Mouse (Mus musculus) forelimb bud, embryonic 11.5 days (tissue): Measurements from ENCODE around the gene Gcnt3.
"Not testable (repeated sequence)": the region's sequence is repeated elsewhere in the genome, so short reads cannot be mapped to it uniquely, and the experiment has no call there.

Experiments used
- DNase-seq: peaks from one replicate; pipeline ENCODE4 v3.0.0-alpha.2; 2012; ENCODE audit warnings: low read depth, low spot score

The Gcnt3 gene

DNA sequence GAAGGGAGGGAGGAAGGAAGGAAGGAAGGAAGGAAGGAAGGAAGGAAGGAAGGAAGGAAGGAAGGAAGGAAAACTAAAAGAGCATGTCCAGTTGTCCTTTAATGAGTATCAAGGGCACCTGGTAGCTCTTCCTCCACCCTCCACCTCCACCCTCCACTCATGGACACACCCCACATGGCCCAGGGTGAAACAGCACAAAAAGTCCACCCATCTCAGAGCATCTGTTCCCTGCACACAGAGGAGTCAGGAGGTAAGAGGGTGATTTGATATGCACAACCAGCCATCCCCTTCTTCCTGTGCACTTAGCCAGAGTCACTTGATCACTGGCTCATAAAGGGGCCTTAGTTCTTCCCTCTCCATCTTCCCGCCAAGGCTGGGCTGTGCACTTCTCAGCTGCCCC, 5.0 kb upstream of the Gcnt3 start:
- DNase-seq, result no peak

DNA sequence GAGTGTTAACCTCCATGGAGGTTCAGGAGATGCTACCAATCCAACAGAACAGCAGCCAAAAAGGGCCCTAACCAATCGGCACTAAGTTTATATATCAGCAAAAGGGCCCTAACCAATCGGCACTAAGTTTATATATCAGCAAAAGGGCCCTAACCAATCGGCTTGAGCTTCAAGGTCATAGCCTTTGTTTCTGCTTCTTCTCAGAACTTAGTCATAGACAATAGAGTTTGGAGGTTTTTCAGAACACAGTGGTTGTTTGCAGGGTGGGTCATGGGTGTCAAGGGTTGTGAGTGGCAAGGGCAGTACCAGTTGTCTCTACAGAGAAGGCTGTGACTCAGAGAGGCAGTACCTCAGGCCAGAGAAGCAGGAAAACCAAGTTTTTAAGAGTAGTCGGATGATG, 4.2 kb upstream of the Gcnt3 start:
- DNase-seq, result no peak

- DNase-seq, result no peak
These were observed 2.7 kb upstream of the Gcnt3 start for GRCm38 (mm10) chr9:70040570-70040969.

DNA sequence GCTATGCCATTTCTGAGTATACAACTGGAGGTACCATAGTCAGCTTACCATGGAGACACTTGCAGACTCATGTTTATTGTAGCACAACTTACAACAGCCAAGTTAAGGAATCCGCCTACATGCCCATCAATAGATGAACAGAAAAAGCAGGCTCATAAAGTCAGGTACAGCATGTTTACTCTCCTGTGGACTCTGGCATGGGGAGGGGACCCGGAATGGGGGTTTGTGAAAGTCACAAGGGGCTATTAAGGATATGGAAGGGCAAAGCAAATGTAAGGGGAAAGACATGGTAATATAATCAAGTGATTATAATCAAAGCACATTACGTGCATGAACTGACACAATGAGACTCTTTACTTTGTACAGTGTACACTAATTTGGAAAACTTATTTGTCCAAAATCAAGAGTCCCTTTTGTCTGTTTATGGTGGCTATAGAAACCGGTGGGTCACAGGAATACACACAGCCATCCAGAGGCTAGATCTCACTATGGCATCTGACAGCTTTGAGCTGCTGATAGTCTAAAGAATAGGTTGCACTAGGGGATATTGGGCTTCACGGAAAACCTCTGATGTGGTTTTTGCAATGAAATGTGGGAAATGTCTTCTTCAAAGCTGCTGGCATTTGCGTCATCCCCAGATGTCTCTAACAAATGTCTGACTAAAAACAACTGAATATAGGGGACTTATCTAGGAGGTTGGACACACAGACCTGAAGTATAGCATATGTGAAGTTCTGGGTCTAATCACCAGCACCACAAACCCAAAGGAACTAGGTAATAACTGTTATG, 1.9 kb upstream of the Gcnt3 start:
- DNase-seq, result no peak

DNA sequence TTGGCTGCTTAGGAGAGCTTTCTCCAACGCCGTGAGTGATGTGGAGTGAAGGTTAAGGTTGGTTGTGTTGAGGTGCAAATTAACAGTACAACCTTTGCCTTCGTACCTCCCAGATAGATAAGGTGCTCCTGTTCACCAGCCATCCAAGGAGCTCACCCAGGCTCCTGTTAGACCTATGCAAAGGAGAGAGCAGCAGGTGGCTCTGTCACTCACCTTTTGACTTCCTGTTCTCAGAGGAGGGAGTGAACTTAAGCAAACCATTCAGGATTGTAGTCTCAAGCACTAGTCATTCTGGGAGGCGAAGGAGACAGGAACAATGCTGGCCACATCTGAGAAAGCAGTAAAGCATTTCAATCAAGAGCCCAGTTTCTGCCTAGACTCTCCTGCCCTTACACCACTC, 1.2 kb downstream of the Gcnt3 start:
- no peak for DNase-seq

GRCm38 (mm10) chr9:70034702-70035101, 3.2 kb downstream of the Gcnt3 start:
- DNase-seq, result no peak

DNA sequence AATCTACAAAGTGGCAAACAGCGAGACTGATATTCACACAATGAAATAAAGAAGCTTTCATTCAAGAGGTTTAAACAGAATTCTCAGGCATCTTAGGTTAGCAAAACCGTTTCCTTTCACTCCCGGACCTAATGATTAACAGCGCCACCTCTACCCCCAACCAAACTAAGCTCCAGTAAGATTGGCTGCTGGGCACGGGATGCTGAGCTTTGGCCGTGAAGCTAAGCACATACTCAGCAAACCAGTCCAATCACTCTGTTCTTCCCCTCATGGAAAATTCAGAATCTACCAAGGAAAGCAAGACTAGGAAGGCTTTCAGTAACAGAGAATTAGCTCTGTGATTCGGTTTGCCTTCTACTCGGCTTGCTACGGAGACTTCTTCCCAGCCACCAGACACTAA, 4.8 kb downstream of the Gcnt3 start:
- no peak for DNase-seq

- DNase-seq, result no peak
These were observed 5.7 kb downstream of the Gcnt3 start for GRCm38 (mm10) chr9:70032167-70032566.

GRCm38 (mm10) chr9:70025365-70026012, 12.4 kb downstream of the Gcnt3 start:
- no peak for DNase-seq

- DNase-seq, result no peak
These were observed 13.2 kb downstream of the Gcnt3 start for GRCm38 (mm10) chr9:70024648-70025047.

- not testable (repeated sequence) for DNase-seq
These were observed 14.3 kb downstream of the Gcnt3 start for GRCm38 (mm10) chr9:70023615-70024014.

DNA sequence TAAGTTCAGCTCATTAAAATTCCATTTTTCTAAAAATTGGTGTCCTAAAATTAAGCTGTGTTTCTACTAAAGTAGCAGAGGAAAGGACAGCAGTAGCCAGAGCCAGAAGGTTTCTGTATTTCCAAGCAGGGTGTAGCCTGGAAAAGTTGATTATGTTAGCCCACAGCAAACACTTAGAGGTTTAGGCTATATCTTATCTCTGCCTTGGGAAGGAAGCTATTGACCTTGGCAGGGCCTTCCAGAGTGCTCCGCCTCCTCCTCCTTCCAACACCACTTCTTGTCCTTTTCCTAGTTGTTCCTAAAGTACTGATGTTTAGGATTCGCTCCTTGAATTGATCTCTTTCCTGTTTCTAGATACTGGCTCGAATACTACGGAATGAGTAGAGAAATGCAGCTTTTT, 15.8 kb downstream of the Gcnt3 start:
- DNase-seq, result no peak

- no peak for DNase-seq
These were observed 16.3 kb downstream of the Gcnt3 start for GRCm38 (mm10) chr9:70021610-70022009.

- DNase-seq, result peak; percentile 25
These were observed 19.0 kb downstream of the Gcnt3 start for GRCm38 (mm10) chr9:70018879-70019278.

DNA sequence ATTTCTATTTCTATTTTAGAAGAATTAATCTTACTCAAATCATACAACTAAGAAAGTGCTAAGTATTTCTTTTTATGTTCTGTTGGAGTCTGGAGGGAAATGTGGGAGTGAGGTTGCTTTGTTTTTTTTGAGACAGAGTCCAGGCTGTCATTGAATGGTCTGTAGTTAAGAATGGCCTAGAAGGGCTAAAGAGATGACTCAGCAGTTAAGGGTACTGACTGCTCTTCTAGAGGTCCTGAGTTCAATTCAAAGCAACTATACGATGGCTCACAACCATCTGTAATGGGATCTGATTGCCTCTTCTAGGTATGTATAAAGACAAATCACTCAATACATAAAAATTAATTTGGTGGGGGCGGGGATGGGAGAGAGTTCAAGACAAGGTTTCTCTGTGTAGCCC, 22.3 kb downstream of the Gcnt3 start:
- no peak for DNase-seq

GRCm38 (mm10) chr9:70012408-70012901, 25.4 kb downstream of the Gcnt3 start, which contains the start of gene Gtf2a2:
Gene Gtf2a2, plus strand, starts transcription at chr9:70012550.
- peak; percentile 92 for DNase-seq

DNA sequence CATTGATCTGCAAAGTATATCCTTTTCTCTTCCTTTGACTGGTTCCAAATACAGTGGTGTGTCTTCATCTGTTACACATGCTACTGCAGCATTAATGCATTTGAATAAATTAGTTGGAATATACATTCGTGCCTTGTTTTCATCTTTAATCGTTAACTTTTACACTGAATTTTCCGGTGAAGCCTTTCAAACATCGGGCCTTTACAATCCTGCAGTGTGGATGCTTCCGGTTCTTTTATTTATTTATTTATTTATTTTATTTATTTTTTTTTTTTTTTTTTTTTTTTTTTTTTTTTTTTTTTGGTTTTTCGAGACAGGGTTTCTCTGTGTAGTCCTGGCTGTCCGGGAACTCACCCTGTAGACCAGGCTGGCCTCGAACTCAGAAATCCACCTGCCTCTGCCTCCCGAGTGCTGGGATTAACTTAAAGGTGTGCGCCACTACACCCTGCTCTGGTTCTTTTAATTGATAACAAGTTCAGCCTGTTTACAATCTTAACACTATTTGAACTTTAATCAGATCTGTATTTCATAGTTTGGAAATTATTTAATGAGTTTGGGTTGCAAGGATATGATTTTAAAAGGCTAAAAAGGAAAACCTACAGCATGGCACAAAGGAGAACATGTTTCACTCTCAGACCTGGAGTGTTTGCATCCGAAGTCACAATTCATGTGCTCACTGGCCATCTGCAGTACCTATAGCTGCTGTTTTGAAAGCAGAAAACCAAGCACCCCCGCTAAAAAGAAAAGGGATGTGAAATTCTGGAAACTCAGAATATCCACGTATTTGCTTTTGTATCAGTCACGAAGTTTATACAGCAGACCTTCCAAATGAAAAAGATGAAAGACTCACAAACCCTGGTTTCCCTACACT, 26.1 kb downstream of the Gcnt3 start:
- no peak for DNase-seq

GRCm38 (mm10) chr9:70010781-70011473, 27.0 kb downstream of the Gcnt3 start:
- no peak for DNase-seq

DNA sequence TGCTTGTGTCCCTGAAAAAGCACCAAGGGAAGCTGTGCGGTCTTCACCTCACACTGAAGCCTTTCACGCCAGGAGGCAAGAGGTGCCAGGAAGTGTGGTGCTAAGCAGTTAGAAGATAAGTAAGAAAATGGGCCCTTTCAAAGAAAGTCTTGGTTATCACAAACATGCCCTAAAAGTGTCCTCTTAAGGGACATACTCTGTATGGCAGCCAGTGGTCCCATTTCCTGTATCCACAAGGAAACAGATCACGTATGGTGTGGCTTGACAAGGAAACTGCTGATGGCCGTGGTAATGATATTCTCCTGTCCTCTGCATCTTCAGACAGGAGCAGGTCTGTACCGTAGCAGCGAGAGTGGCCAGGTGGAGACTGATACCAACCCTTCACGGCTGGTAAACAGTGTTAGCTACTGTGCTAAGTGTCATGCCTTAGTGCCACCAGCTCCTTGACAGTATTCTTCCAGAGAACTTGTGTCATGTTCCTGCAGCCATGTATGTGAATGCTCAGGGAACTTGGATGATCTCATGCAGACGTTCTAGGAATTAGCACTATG, 28.1 kb downstream of the Gcnt3 start:
- no peak for DNase-seq

- DNase-seq, result no peak
These were observed 30.2 kb downstream of the Gcnt3 start for GRCm38 (mm10) chr9:70007506-70008248.
